Mouse (Mus musculus) kidney, postnatal 36 days (tissue): ENCODE measurements around the gene Surf2.
A peak's percentile ranks its signal among the peaks of the same experiment; 100 is the strongest.
"Not testable (repeated sequence)": the region's sequence is repeated elsewhere in the genome, so short reads cannot be mapped to it uniquely, and the experiment has no call there.

ENCODE experiments used
- DNase-seq, 2 experiments: peaks; one replicate each; pipeline ENCODE4 v3.0.0; 2021 to 2022; ENCODE audit warnings: mixed read lengths in 2 of 2

The Surf2 gene

GRCm38 (mm10) chr2:26915927-26916728, at the start of gene Surf2, which contains the start of gene Surf1:
Gene Surf2 (plus strand): TSS chr2:26916367.
Gene Surf1 (minus strand): TSS chr2:26916530.
- DNase-seq: peak; percentile 86 to 88

GRCm38 (mm10) chr2:26870666-26871065, 45.5 kb upstream of the Surf2 start:
- no peak for DNase-seq

- no peak for DNase-seq
Measured at GRCm38 (mm10) chr2:26878571-26878970, 37.6 kb upstream of the Surf2 start.

GRCm38 (mm10) chr2:26885541-26885940, 30.6 kb upstream of the Surf2 start:
- not testable (repeated sequence) for DNase-seq

GRCm38 (mm10) chr2:26886170-26886569, 30.0 kb upstream of the Surf2 start:
- not testable (repeated sequence) for DNase-seq

- no peak for DNase-seq
Measured at GRCm38 (mm10) chr2:26895898-26896297, 20.3 kb upstream of the Surf2 start.

- DNase-seq: no peak
Measured at GRCm38 (mm10) chr2:26900731-26901130, 15.4 kb upstream of the Surf2 start.

- no peak for DNase-seq
Measured at GRCm38 (mm10) chr2:26901834-26902400, 14.2 kb upstream of the Surf2 start.

GRCm38 (mm10) chr2:26902467-26903220, 13.5 kb upstream of the Surf2 start, which contains the start of gene Surf6:
Gene Surf6 (minus strand): TSS chr2:26902879.
- peak; percentile 97 to 99 for DNase-seq

GRCm38 (mm10) chr2:26903311-26903710, 12.9 kb upstream of the Surf2 start:
- DNase-seq: no peak

GRCm38 (mm10) chr2:26905936-26906335, 10.2 kb upstream of the Surf2 start:
- DNase-seq: no peak

GRCm38 (mm10) chr2:26906431-26906830, 9.7 kb upstream of the Surf2 start:
- no peak for DNase-seq

GRCm38 (mm10) chr2:26907109-26907508, 9.1 kb upstream of the Surf2 start:
- DNase-seq: peak; percentile 60 to 83

GRCm38 (mm10) chr2:26908710-26909386, 7.3 kb upstream of the Surf2 start:
- DNase-seq: no peak

GRCm38 (mm10) chr2:26909387-26909784, 6.8 kb upstream of the Surf2 start:
- DNase-seq: no peak

- peak; percentile 100 for DNase-seq
Measured at GRCm38 (mm10) chr2:26910124-26910993, 5.8 kb upstream of the Surf2 start, which contains the start of the genes Med22 and Rpl7a. Gene Med22 (minus strand): TSS chr2:26910677. Gene Rpl7a (plus strand): TSS chr2:26910764.

- DNase-seq: peak in 1 of 2 experiments; percentile 70
Measured at GRCm38 (mm10) chr2:26910994-26911765, 5.0 kb upstream of the Surf2 start.

- no peak for DNase-seq
Measured at GRCm38 (mm10) chr2:26912253-26912770, 3.9 kb upstream of the Surf2 start.

GRCm38 (mm10) chr2:26913416-26914147, 2.6 kb upstream of the Surf2 start:
- DNase-seq: no peak
